Mouse (Mus musculus): ENCODE data around the gene Gng13. TPM values are rescaled to one million over a fixed set of nuclear protein-coding genes. Genes with fewer than 3 reads are reported as not detected.

Gene Gng13
- not detected for polyA plus RNA-seq (2021)

DNA sequence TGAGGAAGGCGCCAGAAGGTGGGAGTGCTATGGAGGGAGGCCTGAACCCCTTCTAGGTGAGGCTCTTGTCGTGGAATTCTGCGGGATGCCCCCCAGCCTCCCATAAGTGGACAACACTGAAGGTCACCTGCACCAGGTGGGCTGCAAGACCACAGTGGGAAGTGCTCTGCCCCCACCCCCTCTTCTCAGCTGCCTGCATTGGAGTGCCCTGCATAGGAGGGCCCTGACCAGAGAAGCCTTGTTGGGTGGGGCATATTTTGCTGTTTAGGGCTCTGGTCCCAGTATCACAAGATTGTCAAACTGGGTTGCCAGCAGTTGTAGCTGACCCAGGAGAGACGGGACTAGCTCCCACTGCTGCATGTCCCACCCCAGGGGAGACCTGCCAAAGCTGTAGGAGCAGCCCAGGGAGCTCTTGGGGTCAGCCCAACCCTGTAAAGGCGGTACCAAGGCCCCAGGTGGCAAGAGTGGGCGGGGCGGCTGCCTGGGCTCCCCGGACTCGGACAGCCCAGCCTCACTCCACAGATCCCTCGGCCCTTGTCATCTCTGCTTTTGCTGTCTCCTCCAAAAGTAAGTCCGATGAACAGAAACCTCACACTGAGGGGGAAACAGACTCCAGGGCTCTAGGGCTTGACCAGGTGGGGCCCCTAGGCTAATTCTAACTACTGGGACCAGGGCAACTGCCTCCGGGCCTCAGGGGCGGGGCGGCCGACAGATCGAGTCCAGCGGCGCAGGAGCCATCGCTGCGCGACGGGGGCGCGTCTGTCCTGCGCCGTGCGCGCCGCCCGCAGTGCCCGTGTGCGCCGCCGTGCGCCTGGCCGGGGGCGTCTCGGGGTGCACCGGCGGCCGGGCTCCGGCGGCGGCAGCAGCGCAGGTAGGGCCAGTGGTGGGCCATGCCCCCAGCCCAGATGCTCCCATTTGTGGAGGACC, at the start of gene Gng13:
Gene Gng13 (plus strand): TSS at position 461 of the 927 bp plus-strand sequence.
- no peak for DNase-seq (ENCODE audit: low read depth, low spot score)

GRCm38 (mm10) chr17:25668481-25669055, 48.4 kb upstream of the Gng13 start:
- no peak for TF ChIP-seq CTCF (IDR thresholded peaks at IDR 0.05)
- no peak for ATAC-seq
- ChIA-PET POLR2A (no interaction called here), CTCF (no interaction called here)
- H3K27me3 ChIP-seq: peaks cover 14% of the 10 kb centered on the region
- DNase-seq (ENCODE audit: low read depth, low spot score): no peak
- in situ Hi-C loops (cut with MboI; ENCODE audit: low pct_unique_long_range_greater_than_20kb): no loop called here

More for the DNA sequence above, at the start of gene Gng13:
- ChIA-PET CTCF (interaction anchor here (1.1 kb wide), 1 partner anchor 68 kb away, joined by 3 read pairs; no protein-coding TSS in a partner anchor), POLR2A (interaction anchor here (0.9 kb wide), 1 partner anchor 9 kb away, joined by 3 read pairs; no protein-coding TSS in a partner anchor)
- ATAC-seq: no peak
- TF ChIP-seq CTCF (IDR thresholded peaks at IDR 0.05): no peak
- no peaks in the 10 kb centered on the region for H3K27me3 ChIP-seq
- in situ Hi-C loops (cut with MboI; ENCODE audit: low pct_unique_long_range_greater_than_20kb): no loop called here

GRCm38 (mm10) chr17:25672982-25673381, 44.0 kb upstream of the Gng13 start:
- ChIA-PET CTCF (no interaction called here), POLR2A (no interaction called here)
- DNase-seq (ENCODE audit: low read depth, low spot score) (no peak), ATAC-seq (no peak)
- in situ Hi-C loops (cut with MboI; ENCODE audit: low pct_unique_long_range_greater_than_20kb): no loop called here
- no peak for TF ChIP-seq CTCF (IDR thresholded peaks at IDR 0.05)
- H3K27me3 ChIP-seq: peaks cover 9% of the 10 kb centered on the region

- no peak for TF ChIP-seq CTCF (IDR thresholded peaks at IDR 0.05)
- ATAC-seq (no peak), DNase-seq (ENCODE audit: low read depth, low spot score) (no peak)
- POLR2A ChIA-PET: no interaction called here
- peaks cover 14% of the 10 kb centered on the region for H3K27me3 ChIP-seq
- in situ Hi-C loops (cut with MboI; ENCODE audit: low pct_unique_long_range_greater_than_20kb): no loop called here
- CTCF ChIA-PET: no interaction called here
Measured at GRCm38 (mm10) chr17:25677969-25678368, 39.0 kb upstream of the Gng13 start.

DNA sequence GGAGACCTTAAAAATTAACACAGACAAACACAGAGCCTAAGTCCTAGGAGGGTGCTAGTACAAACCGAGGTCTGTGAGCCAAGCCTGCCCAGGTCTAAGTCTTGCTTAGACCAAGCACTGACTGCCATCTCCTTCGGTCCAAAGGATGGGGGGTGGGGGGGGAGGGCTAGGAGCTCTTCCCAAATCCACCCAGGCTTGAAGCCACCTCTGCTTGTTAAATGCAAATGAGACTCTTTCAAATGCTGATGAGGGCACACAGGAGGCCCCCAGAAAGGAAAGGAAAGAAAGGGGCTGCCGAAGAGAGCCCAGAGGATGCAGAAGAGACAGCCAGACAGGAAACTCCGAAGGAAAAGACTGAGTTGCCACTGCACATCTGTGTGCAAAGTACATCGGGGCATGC, 37.2 kb upstream of the Gng13 start:
- no peak for TF ChIP-seq CTCF (IDR thresholded peaks at IDR 0.05)
- ATAC-seq: no peak
- DNase-seq (ENCODE audit: low read depth, low spot score): no peak
- in situ Hi-C loops (cut with MboI; ENCODE audit: low pct_unique_long_range_greater_than_20kb): no loop called here
- POLR2A ChIA-PET: no interaction called here
- peaks cover 14% of the 10 kb centered on the region for H3K27me3 ChIP-seq
- CTCF ChIA-PET: no interaction called here

GRCm38 (mm10) chr17:25681636-25682035, 35.3 kb upstream of the Gng13 start:
- DNase-seq (ENCODE audit: low read depth, low spot score) (no peak), ATAC-seq (no peak)
- H3K27me3 ChIP-seq: peaks cover 20% of the 10 kb centered on the region
- ChIA-PET POLR2A (no interaction called here), CTCF (interaction anchor here (1.5 kb wide), 1 partner anchor 14 kb away, joined by 3 read pairs; no protein-coding TSS in a partner anchor)
- in situ Hi-C loops (cut with MboI; ENCODE audit: low pct_unique_long_range_greater_than_20kb): no loop called here
- no peak for TF ChIP-seq CTCF (IDR thresholded peaks at IDR 0.05)

- ATAC-seq: no peak
Measured at GRCm38 (mm10) chr17:25686323-25686722, 30.6 kb upstream of the Gng13 start.

DNA sequence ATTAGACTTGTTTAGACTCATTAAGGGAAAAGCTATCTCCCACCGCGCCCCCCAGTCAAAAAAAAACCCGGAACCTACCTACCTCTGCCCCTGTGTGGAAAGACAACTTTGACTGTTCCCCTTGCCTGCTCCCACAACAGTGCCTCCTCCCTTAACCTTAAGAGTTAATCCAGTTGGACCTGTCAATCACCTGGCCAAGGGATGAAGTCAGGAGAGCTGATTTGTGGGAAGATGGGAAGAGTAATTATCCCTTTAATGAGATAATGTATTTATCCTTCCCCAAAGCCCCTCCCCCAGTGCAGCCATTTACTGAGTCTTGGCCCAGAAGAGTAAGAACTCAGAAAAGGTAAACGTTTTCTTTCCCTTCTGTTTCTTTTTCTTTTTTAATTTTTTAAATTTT, 28.0 kb upstream of the Gng13 start:
- DNase-seq (ENCODE audit: low read depth, low spot score) (no peak), ATAC-seq (no peak)
- TF ChIP-seq CTCF (IDR thresholded peaks at IDR 0.05): no peak
- ChIA-PET CTCF (interaction anchor here (0.9 to 1.1 kb wide), 2 partner anchors 23 to 182 kb away, joined by 3 read pairs; no protein-coding TSS in a partner anchor), POLR2A (no interaction called here)
- in situ Hi-C loops (cut with MboI; ENCODE audit: low pct_unique_long_range_greater_than_20kb): no loop called here
- peaks cover 21% of the 10 kb centered on the region for H3K27me3 ChIP-seq

More at GRCm38 (mm10) chr17:25686323-25686722, 30.6 kb upstream of the Gng13 start:
- peaks cover 21% of the 10 kb centered on the region for H3K27me3 ChIP-seq
- no peak for TF ChIP-seq CTCF (IDR thresholded peaks at IDR 0.05)
- no peak for DNase-seq (ENCODE audit: low read depth, low spot score)
- in situ Hi-C loops (cut with MboI; ENCODE audit: low pct_unique_long_range_greater_than_20kb): no loop called here
- ChIA-PET POLR2A (no interaction called here), CTCF (no interaction called here)

DNA sequence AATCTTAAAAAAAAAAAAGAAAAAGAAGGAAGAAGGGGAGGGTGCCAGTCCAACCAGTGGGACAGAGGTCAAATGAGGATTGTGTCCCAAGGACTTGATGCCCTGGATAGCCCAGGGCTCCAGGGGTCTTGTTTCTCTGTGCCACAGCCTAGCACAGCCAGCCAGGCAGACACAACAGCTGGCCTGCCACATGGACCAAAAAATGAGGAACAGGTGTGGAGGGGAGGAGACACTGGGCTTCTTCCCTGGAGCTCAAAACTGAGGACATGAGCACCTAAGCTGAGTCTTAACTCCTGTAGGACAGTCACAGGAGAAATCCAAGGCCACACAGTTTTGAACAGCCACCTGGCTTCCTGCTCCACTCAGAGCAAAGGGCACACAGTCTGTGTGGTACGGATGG, 20.7 kb upstream of the Gng13 start:
- no peak for TF ChIP-seq CTCF (IDR thresholded peaks at IDR 0.05)
- ChIA-PET POLR2A (interaction anchor here (0.6 kb wide), 1 partner anchor 128 kb away, joined by 3 read pairs; no protein-coding TSS in a partner anchor), CTCF (interaction anchor here (0.9 to 1.5 kb wide), 4 partner anchors 14 to 188 kb away, joined by 3 to 4 read pairs (median 3); no protein-coding TSS in a partner anchor)
- in situ Hi-C loops (cut with MboI; ENCODE audit: low pct_unique_long_range_greater_than_20kb): loop anchor here (5.0 kb wide), 4 partner anchors 124 to 294 kb away; partner anchors contain the start of gene Sox8
- H3K27me3 ChIP-seq: no peaks in the 10 kb centered on the region
- no peak for DNase-seq (ENCODE audit: low read depth, low spot score)
- ATAC-seq: no peak

GRCm38 (mm10) chr17:25698446-25698845, 18.5 kb upstream of the Gng13 start:
- in situ Hi-C loops (cut with MboI; ENCODE audit: low pct_unique_long_range_greater_than_20kb): loop anchor here (5.0 kb wide), 4 partner anchors 126 to 296 kb away; partner anchors contain the start of gene Sox8
- TF ChIP-seq CTCF (IDR thresholded peaks at IDR 0.05): peak; percentile 87
- ChIA-PET POLR2A (no interaction called here), CTCF (interaction anchor here (1.0 to 2.8 kb wide), 7 partner anchors 13 to 222 kb away, joined by 3 to 17 read pairs (median 4); partner anchors contain the start of gene Lmf1)
- peak; percentile 15 for DNase-seq (ENCODE audit: low read depth, low spot score)
- no peak for ATAC-seq
- H3K27me3 ChIP-seq: peaks cover 16% of the 10 kb centered on the region
